Mouse (Mus musculus) embryonic facial prominence, embryonic 11.5 days (tissue): ENCODE measurements at regions not wholly inside any gene's neighbourhood (a gene's known extent, or its start where the extent isn't known, plus 50 kb on each side); places are given as distances from the start of the nearest gene placed in this dataset.

Experiments
- ATAC-seq: fragments of 200-750 bp; cut with Nextera tagmentation; replicated peaks from 2 replicates; pipeline ENCODE4 v1.8.0; 2017; ENCODE audit warnings: low read depth; ENCODE audit not compliant: insufficient number of reproducible peaks, low FRiP score, low TSS enrichment
- DNase-seq: peaks from one replicate; pipeline ENCODE4 v3.0.0-alpha.2; 2015; ENCODE audit warnings: low spot score
- H3K27ac ChIP-seq: fragments of 300-500 bp; sonication (generic); replicated peaks from 2 replicates; pipeline ENCODE4 v1.5.1; 2014; ENCODE audit warnings: mild to moderate bottlenecking, low read depth, low read length, control low read depth
- H3K27me3 ChIP-seq: fragments of 300-500 bp; sonication (generic); 2 replicates; pipeline ENCODE4 v1.6.1; 2014; ENCODE audit warnings: mild to moderate bottlenecking, low read length, moderate library complexity, mixed read lengths; ENCODE audit not compliant: control insufficient read depth, insufficient read depth
- H3K36me3 ChIP-seq: fragments of 300-500 bp; sonication (generic); replicated peaks from 2 replicates; pipeline ENCODE4 v1.6.1; 2014; ENCODE audit warnings: low read depth, mild to moderate bottlenecking, low read length, moderate library complexity, mixed read lengths; ENCODE audit not compliant: control insufficient read depth, insufficient read depth
- H3K4me1 ChIP-seq: fragments of 300-500 bp; sonication (generic); 2 replicates; pipeline ENCODE4 v1.6.1; 2014; ENCODE audit warnings: low read length, mixed read lengths; ENCODE audit not compliant: control insufficient read depth, insufficient read depth
- H3K4me2 ChIP-seq: fragments of 300-500 bp; sonication (generic); 2 replicates; pipeline ENCODE4 v1.6.1; 2014; ENCODE audit warnings: low read depth, mild to moderate bottlenecking, control low read depth, low read length, moderate library complexity
- H3K4me3 ChIP-seq: fragments of 300-500 bp; sonication (generic); 2 replicates; pipeline ENCODE4 v1.5.1; 2014; ENCODE audit warnings: low read depth, low read length, control low read depth
- H3K9ac ChIP-seq: fragments of 300-500 bp; sonication (generic); replicated peaks from 2 replicates; pipeline ENCODE4 v1.6.1; 2014; ENCODE audit warnings: mild to moderate bottlenecking, control low read depth, low read length
- H3K9me3 ChIP-seq: fragments of 300-500 bp; sonication (generic); replicated peaks from 2 replicates; pipeline ENCODE4 v1.6.1; 2016; ENCODE audit warnings: mild to moderate bottlenecking, low read length, inconsistent platforms, mixed read lengths; ENCODE audit not compliant: control insufficient read depth
- WGBS: fragments of 180-500 bp; shearing (Covaris S2); extraction: QIAGEN DNeasy Blood & Tissue Kit; methylation state at CpG from one replicate; pipeline ENCODE4 v1.1.7; 2014; 5-methylcytosine and 5-hydroxymethylcytosine counted together

GRCm38 (mm10) chr12:92713415-92713814, 864.5 kb upstream of the Sel1l start:
- DNase-seq (no peak), ATAC-seq (no peak)
- WGBS, result 95% methylated on average over 16 of the region's 16 CpGs

DNA sequence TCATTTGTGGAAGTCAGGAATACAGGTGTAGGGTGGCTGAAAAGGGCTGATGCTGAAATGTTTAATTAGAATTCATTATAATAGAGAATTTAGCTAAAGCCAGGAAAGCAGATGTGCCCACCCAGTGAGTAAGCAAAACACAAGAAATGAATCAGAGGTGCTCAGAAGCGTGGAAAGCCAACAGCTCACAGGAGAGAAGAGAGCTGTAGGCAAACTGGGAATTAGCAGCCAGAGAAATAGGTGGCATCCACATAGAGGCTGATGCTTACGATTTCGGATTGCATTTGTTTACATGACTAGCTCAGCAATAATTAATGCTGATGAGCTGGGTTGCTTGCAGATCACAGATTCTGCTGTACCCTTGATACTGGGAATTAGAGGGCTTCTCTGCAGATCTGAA, 859.5 kb upstream of the Sel1l start:
- H3K4me1 ChIP-seq, result no peaks in the 10 kb centered on the region
- DNase-seq, result no peak
- no peak overlapping the region for H3K4me3 ChIP-seq
- ATAC-seq, result no peak
- no peak overlapping the region for H3K4me2 ChIP-seq
- no peaks in the 10 kb centered on the region for H3K9me3 ChIP-seq
- no peak overlapping the region for H3K9ac ChIP-seq
- WGBS, result 43% methylated on average over 3 of the region's 3 CpGs
- no peak overlapping the region for H3K27ac ChIP-seq
- H3K36me3 ChIP-seq, result no peaks in the 10 kb centered on the region
- H3K27me3 ChIP-seq, result no peaks in the 10 kb centered on the region

More at GRCm38 (mm10) chr12:92713415-92713814, 864.5 kb upstream of the Sel1l start:
- Histone ChIP-seq H3K4me2 (no peak overlapping the region), H3K27me3 (no peaks in the 10 kb centered on the region), H3K4me3 (no peak overlapping the region), H3K27ac (no peak overlapping the region), H3K36me3 (no peaks in the 10 kb centered on the region), H3K4me1 (no peaks in the 10 kb centered on the region), H3K9ac (no peak overlapping the region), H3K9me3 (no peaks in the 10 kb centered on the region)

DNA sequence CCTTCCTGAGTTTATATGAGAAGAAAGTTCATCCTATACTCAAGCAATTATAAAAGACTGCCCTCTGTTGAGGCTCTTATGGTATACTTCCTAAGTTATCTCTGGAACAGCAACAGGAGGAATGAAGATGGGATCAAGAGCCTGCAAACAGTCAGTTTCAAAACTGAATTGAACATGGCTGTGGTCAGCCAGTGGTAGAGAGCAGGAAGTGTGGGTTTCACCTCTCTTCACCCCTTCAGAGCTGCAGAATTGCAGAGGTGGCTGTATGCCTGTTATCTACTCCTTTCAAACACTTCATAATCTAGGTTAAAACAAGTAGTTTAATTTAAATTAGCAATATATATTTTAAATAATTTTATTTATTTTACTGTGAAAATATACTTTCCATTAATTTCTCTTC, 854.8 kb upstream of the Sel1l start:
- Histone ChIP-seq H3K4me1 (no peaks in the 10 kb centered on the region), H3K9ac (no peak overlapping the region), H3K9me3 (no peaks in the 10 kb centered on the region), H3K36me3 (no peaks in the 10 kb centered on the region), H3K4me3 (no peak overlapping the region), H3K27me3 (no peaks in the 10 kb centered on the region), H3K27ac (no peak overlapping the region), H3K4me2 (no peak overlapping the region)
- ATAC-seq (no peak), DNase-seq (no peak)

DNA sequence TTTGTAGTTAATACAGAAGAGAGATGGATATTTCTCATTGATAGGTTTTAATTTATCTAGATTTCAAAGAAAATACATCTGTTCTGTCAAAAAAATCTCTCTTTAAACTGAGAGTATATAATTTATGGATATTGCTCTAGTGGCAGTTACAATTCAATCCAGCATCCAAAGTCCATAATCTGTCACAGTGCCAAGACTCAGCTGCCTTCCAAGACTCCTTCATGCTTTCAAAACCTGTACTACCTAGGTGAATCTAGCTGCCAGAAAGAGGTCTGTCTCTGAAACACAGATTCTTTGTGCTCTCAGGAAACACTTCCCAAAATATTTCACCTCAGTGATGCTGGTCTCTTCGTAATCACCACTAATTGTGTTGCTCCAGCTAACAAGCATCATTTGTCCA, 844.0 kb upstream of the Sel1l start:
- H3K36me3 ChIP-seq, result no peaks in the 10 kb centered on the region
- DNase-seq, result no peak
- no peak overlapping the region for H3K9ac ChIP-seq
- H3K4me2 ChIP-seq, result no peak overlapping the region
- H3K27ac ChIP-seq, result no peak overlapping the region
- H3K27me3 ChIP-seq, result no peaks in the 10 kb centered on the region
- H3K9me3 ChIP-seq, result no peaks in the 10 kb centered on the region
- WGBS, result 88% methylated on average over 1 of the region's 1 CpGs
- no peak for ATAC-seq
- H3K4me1 ChIP-seq, result no peaks in the 10 kb centered on the region
- no peak overlapping the region for H3K4me3 ChIP-seq

GRCm38 (mm10) chr12:92672396-92672795, 823.4 kb upstream of the Sel1l start:
- no peaks in the 10 kb centered on the region for H3K36me3 ChIP-seq

DNA sequence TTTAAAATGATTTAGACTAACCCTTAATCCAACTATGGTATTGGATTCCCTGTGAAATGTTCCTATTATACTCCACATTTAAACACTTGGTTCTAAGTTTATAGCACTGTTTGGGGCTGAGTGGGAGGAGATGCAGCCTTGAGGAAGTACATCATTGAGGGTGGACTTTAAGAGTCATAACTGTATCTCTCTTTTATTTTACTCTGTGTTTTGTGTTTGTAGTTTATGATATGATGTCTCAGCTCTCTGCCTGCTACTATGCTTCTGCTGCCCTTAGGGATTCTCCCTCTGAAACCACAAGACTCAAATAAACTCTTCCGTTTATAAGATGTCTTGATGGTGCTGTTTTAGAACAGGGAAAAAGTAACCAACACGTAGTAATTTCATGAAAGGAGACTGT, 797.7 kb upstream of the Sel1l start:
- no peak overlapping the region for H3K4me2 ChIP-seq
- ATAC-seq, result no peak

More at GRCm38 (mm10) chr12:92672396-92672795, 823.4 kb upstream of the Sel1l start:
- DNase-seq (no peak), ATAC-seq (no peak)
- H3K9ac ChIP-seq, result no peak overlapping the region
- no peaks in the 10 kb centered on the region for H3K27me3 ChIP-seq
- 95% methylated on average over 1 of the region's 1 CpGs for WGBS
- H3K4me1 ChIP-seq, result no peaks in the 10 kb centered on the region
- no peak overlapping the region for H3K27ac ChIP-seq
- no peaks in the 10 kb centered on the region for H3K9me3 ChIP-seq
- H3K4me3 ChIP-seq, result no peak overlapping the region
- H3K4me2 ChIP-seq, result no peak overlapping the region

DNA sequence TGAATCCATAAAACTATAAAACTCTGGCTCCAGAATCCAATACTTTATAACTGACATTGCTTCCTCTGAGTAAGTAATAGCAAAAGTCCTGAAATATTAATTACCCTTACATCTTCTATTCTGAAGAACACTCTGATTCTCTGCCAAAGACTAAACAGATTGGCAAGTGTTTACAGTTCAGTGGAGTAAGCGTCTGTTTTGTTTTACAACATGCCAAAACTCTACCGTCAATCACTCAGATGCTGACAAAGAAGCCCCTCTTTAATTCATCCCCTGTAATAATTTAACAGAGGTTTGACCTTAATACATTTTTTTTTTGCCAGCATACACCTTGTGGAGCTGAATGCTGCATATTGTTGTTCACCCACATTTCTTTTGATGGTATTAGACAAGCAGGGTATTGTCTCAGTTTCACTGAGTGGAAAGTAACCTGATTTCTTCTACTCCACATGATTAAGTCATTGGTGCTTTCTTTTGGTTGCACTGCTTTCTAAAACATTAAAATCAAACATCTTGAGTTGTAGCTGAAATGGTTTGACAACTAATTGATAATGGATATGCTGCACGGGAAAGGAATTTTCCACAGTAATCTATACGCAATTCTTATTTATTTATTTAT, 796.2 kb upstream of the Sel1l start:
- H3K27me3 ChIP-seq, result no peaks in the 10 kb centered on the region
- no peak overlapping the region for H3K9ac ChIP-seq
- no peak overlapping the region for H3K4me2 ChIP-seq
- no peaks in the 10 kb centered on the region for H3K4me1 ChIP-seq
- no peaks in the 10 kb centered on the region for H3K36me3 ChIP-seq
- no peaks in the 10 kb centered on the region for H3K9me3 ChIP-seq
- H3K27ac ChIP-seq, result no peak overlapping the region
- H3K4me3 ChIP-seq, result no peak overlapping the region
- DNase-seq (no peak), ATAC-seq (no peak)
- WGBS, result 76% methylated on average over 4 of the region's 4 CpGs

More for the DNA sequence above, 797.7 kb upstream of the Sel1l start:
- Histone ChIP-seq H3K9me3 (no peaks in the 10 kb centered on the region), H3K9ac (no peak overlapping the region), H3K27ac (no peak overlapping the region), H3K4me1 (no peaks in the 10 kb centered on the region), H3K36me3 (no peaks in the 10 kb centered on the region), H3K4me3 (no peak overlapping the region), H3K27me3 (no peaks in the 10 kb centered on the region)
- no peak for DNase-seq
- WGBS, result 82% methylated on average over 2 of the region's 2 CpGs

DNA sequence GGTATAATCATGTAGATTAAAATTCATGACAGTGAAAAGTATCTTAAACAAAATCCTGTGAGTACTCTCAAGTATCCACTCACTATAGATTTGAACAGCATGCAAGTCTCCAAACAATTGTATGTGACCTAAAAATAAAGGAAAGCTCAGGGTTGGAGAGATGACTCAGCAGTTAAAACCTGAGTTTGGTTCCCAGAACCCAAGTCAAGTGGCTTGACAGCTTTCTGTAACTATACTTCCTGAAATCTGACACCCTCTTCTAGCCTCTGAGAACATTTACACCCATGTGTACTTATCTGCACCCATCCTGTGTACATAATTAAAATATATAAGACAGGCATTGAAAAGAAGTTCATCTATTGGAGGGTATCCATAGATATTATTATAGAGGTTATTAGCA, 770.2 kb upstream of the Sel1l start:
- no peak overlapping the region for H3K27ac ChIP-seq
- ATAC-seq, result no peak
- H3K4me2 ChIP-seq, result no peak overlapping the region
- no peaks in the 10 kb centered on the region for H3K27me3 ChIP-seq
- no peak for DNase-seq
- no peak overlapping the region for H3K4me3 ChIP-seq
- no peak overlapping the region for H3K9ac ChIP-seq
- H3K9me3 ChIP-seq, result no peaks in the 10 kb centered on the region
- no peaks in the 10 kb centered on the region for H3K4me1 ChIP-seq
- no peaks in the 10 kb centered on the region for H3K36me3 ChIP-seq
